Mouse (Mus musculus) heart, postnatal 14 days (tissue): ENCODE results near the gene Bckdk. TPM values are rescaled to one million over a fixed set of nuclear protein-coding genes. Genes with fewer than 3 reads are reported as not detected.
"Not testable (repeated sequence)": the region's sequence is repeated elsewhere in the genome, so short reads cannot be mapped to it uniquely, and the experiment has no call there.

Source experiments
- DNase-seq, 2 experiments: peaks; one replicate each; pipeline ENCODE4 v3.0.0; 2021 to 2022
- intact Hi-C: fragments of 180-260 bp; cut with DNase I; formaldehyde crosslinking; loops from one replicate; pipeline ENCODE4 v1.15.1; 2025
- total RNA-seq, 2 experiments: library from RNA; stranded (reverse); gene quantifications; 2 replicates each; pipeline ENCODE4 v1.2.3; 2021

Gene Bckdk
- total RNA-seq, 2 experiments from 2014 or later, result 85.7 to 86.8 TPM

GRCm38 (mm10) chr7:127894480-127894879 lies 9.4 kb upstream of the Bckdk start:
- intact Hi-C loops, result loop anchor here (2.0 kb wide), 1 partner anchor 50 kb away; no protein-coding TSS in a partner anchor
- no peak for DNase-seq

GRCm38 (mm10) chr7:127895442-127895841 lies 8.4 kb upstream of the Bckdk start, which contains the start of the genes Gm21974 and Vkorc1:
TSS of gene Gm21974 (minus strand) at chr7:127895454.
TSS of gene Vkorc1 (minus strand) at chr7:127895617.
- intact Hi-C loops, result loop anchor here (2.0 kb wide), 1 partner anchor 51 kb away; no protein-coding TSS in a partner anchor
- peak; percentile 94 for DNase-seq

- DNase-seq, result not testable (repeated sequence)
- intact Hi-C loops, result loop anchor here (2.0 kb wide), 1 partner anchor 51 kb away; no protein-coding TSS in a partner anchor
These were observed 8.0 kb upstream of the Bckdk start for GRCm38 (mm10) chr7:127895891-127896290.

GRCm38 (mm10) chr7:127896384-127896783 lies 7.5 kb upstream of the Bckdk start:
- intact Hi-C loops, result no loop called here
- DNase-seq, result peak; percentile 65 to 79

- intact Hi-C loops, result no loop called here
- DNase-seq, result no peak
These were observed 6.3 kb upstream of the Bckdk start for GRCm38 (mm10) chr7:127897542-127897941.

GRCm38 (mm10) chr7:127898179-127898956 lies 5.5 kb upstream of the Bckdk start:
- intact Hi-C loops, result no loop called here

GRCm38 (mm10) chr7:127899997-127900396 lies 3.9 kb upstream of the Bckdk start:
- no peak for DNase-seq
- intact Hi-C loops, result no loop called here

More at GRCm38 (mm10) chr7:127898179-127898956, 5.5 kb upstream of the Bckdk start:
- DNase-seq, result no peak

GRCm38 (mm10) chr7:127901772-127902171 lies 2.1 kb upstream of the Bckdk start:
- DNase-seq, result no peak
- intact Hi-C loops, result no loop called here

GRCm38 (mm10) chr7:127907939-127908338 lies 4.1 kb downstream of the Bckdk start:
- intact Hi-C loops, result no loop called here
- DNase-seq, result no peak

- DNase-seq, result no peak
- intact Hi-C loops, result no loop called here
These were observed 4.8 kb downstream of the Bckdk start for GRCm38 (mm10) chr7:127908656-127909055.

- intact Hi-C loops, result no loop called here
- peak; percentile 81 to 88 for DNase-seq
These were observed 8.4 kb downstream of the Bckdk start, which contains the start of gene Kat8 for GRCm38 (mm10) chr7:127912190-127912871. TSS of gene Kat8 (plus strand) at chr7:127912516.

- intact Hi-C loops, result no loop called here
- no peak for DNase-seq
These were observed 9.1 kb downstream of the Bckdk start for GRCm38 (mm10) chr7:127912938-127913337.

GRCm38 (mm10) chr7:127915293-127915692 lies 11.4 kb downstream of the Bckdk start:
- no peak for DNase-seq
- intact Hi-C loops, result no loop called here

- intact Hi-C loops, result no loop called here
- DNase-seq, result peak; percentile 38 to 60
These were observed 14.3 kb downstream of the Bckdk start for GRCm38 (mm10) chr7:127918203-127918602.

GRCm38 (mm10) chr7:127919290-127919689 lies 15.4 kb downstream of the Bckdk start:
- no peak for DNase-seq
- intact Hi-C loops, result no loop called here

- DNase-seq, result no peak
- intact Hi-C loops, result no loop called here
These were observed 17.6 kb downstream of the Bckdk start for GRCm38 (mm10) chr7:127921516-127921915.

- DNase-seq, result no peak
- intact Hi-C loops, result no loop called here
These were observed 18.8 kb downstream of the Bckdk start for GRCm38 (mm10) chr7:127922451-127923275.

GRCm38 (mm10) chr7:127923714-127924113 lies 19.8 kb downstream of the Bckdk start:
- intact Hi-C loops, result no loop called here
- DNase-seq, result no peak

- DNase-seq, result no peak
- intact Hi-C loops, result no loop called here
These were observed 21.4 kb downstream of the Bckdk start for GRCm38 (mm10) chr7:127925252-127925651.

- intact Hi-C loops, result no loop called here
- no peak for DNase-seq
These were observed 22.2 kb downstream of the Bckdk start for GRCm38 (mm10) chr7:127926066-127926465.
